Mouse (Mus musculus) forebrain, embryonic 11.5 days (tissue): Measurements from ENCODE around the gene Olfr955. TPM values are rescaled to one million over a fixed set of nuclear protein-coding genes. Genes with fewer than 3 reads are reported as not detected.

ENCODE experiments used
- polyA plus RNA-seq: library from polyadenylated mRNA; unstranded; fragments of >200 nt; fragmentation: Nextera tagmentation; extraction: Ambion mirVana; gene quantifications from 2 replicates; pipeline ENCODE4 v1.2.1, GENCODE M21; 2014

Olfr955 gene
- polyA plus RNA-seq, 1 experiment from 2014 or later: not detected

Other genes starting within 250 kb of the Olfr955 start
- not detected in 2 replicates for gene Olfr1537, start 221.9 kb downstream of the Olfr955 start, polyA plus RNA-seq
- gene Olfr945, start 195.1 kb downstream of the Olfr955 start, polyA plus RNA-seq: not detected in 2 replicates
- not detected in 2 replicates for gene Olfr948, start 145.9 kb downstream of the Olfr955 start, polyA plus RNA-seq
- gene Olfr951, start 84.5 kb downstream of the Olfr955 start, polyA plus RNA-seq: not detected in 2 replicates
- gene Olfr952, start 44.8 kb downstream of the Olfr955 start, polyA plus RNA-seq: not detected in 2 replicates
- gene Olfr954, start 15.2 kb downstream of the Olfr955 start, polyA plus RNA-seq: not detected in 2 replicates
- gene Olfr44, start 22.1 kb upstream of the Olfr955 start, polyA plus RNA-seq: not detected in 2 replicates
- not detected in 2 replicates for gene Olfr957, start 43.9 kb upstream of the Olfr955 start, polyA plus RNA-seq
- gene Olfr958, start 82.1 kb upstream of the Olfr955 start, polyA plus RNA-seq: not detected in 2 replicates
- not detected in 2 replicates for gene Olfr959, start 103.6 kb upstream of the Olfr955 start, polyA plus RNA-seq
- gene AW551984, start 132.5 kb upstream of the Olfr955 start, polyA plus RNA-seq: 16.0 and 17.4 TPM in 2 replicates
- not detected in 2 replicates for gene Olfr148, start 138.7 kb upstream of the Olfr955 start, polyA plus RNA-seq
- gene Olfr960, start 149.4 kb upstream of the Olfr955 start, polyA plus RNA-seq: not detected in 2 replicates
- gene Olfr961, start 173.1 kb upstream of the Olfr955 start, polyA plus RNA-seq: not detected in 2 replicates
- not detected in 2 replicates for gene Olfr963, start 195.3 kb upstream of the Olfr955 start, polyA plus RNA-seq
- gene Olfr149, start 235.2 kb upstream of the Olfr955 start, polyA plus RNA-seq: not detected in 2 replicates
- not detected in 2 replicates for gene Olfr965, start 239.4 kb upstream of the Olfr955 start, polyA plus RNA-seq